Mouse (Mus musculus): ENCODE data around the gene Psmd2.

The Psmd2 gene

DNA sequence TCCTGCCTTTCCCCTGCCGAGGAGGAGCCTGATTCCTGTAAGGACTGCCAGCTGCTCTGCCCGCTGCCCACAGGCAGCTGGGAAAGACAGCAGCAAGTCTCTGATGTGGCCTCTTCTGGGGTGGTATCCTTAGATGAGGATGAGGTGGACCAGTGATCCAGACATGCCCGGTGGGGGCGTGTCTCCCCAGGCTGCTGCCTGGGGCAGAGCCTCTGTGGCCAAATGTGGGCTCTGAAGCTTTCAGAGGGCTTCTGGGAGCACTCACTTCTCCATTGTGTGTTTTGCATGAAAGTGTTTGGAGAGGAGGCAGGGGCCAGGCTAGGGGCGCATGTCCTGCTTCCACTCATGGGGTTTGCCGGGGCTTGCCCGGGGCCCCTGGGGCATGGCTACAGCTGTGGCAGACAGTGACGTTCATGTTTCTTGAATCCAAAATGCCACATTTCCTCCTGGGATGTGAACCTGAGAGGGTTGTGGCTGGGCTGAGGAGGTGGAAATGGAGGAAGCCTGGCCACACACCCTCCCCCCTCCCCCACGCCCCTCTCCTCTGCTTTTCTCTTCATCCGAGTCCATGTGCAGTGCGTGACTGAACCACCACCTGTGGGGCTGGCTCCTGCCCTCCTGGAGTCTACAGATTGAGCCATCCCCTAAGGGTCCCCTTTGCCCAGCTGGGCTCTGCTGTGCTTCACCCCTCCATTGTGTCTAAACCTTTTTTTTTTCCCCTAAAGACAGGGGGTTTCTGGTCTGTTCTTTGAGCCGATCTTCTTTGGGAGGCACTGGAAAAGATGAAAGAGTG lies 50.5 kb downstream of the Psmd2 start:
- DNase-seq (ENCODE audit: low read depth, low spot score), result no peak

DNA sequence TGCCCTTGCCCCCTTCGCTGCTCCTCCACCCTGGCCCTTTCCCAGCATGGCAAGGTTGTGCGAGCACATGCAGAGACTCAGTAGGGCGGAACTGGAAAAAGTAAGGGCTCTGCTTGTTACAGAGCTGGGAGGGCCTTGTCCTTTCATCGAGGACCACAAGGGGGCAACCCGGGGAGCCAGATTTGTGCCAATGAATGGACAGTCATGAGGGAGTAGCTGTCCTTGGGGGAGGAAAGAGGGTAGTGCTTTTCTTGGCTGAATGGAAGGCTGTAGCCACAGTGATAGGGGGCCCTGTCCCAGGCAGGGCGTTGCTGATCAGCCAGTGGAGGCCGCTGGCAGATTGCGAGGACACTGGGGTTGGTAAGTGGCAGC lies 51.1 kb downstream of the Psmd2 start:
- peak; percentile 64 for DNase-seq (ENCODE audit: low read depth, low spot score)

DNA sequence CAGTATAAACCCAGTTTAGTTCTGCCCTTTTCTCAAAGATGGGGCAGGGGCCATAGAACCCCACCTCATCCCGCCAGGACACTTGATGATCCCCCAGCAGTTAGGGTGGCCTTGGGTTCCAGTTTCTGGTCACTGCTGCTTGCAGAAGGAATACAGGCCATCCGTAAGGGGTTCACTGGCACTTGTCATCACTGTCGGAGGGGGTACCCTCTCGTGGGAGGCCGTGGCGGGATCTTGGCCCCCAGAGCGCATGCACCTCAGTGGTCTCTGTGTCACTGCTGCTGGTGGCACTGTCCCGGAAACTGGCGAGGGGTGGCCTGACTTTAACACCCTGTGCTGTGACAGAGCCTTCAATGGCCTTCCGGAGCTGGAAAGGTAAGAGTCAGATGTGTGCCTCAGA lies 51.6 kb downstream of the Psmd2 start:
- no peak for DNase-seq (ENCODE audit: low read depth, low spot score)

DNA sequence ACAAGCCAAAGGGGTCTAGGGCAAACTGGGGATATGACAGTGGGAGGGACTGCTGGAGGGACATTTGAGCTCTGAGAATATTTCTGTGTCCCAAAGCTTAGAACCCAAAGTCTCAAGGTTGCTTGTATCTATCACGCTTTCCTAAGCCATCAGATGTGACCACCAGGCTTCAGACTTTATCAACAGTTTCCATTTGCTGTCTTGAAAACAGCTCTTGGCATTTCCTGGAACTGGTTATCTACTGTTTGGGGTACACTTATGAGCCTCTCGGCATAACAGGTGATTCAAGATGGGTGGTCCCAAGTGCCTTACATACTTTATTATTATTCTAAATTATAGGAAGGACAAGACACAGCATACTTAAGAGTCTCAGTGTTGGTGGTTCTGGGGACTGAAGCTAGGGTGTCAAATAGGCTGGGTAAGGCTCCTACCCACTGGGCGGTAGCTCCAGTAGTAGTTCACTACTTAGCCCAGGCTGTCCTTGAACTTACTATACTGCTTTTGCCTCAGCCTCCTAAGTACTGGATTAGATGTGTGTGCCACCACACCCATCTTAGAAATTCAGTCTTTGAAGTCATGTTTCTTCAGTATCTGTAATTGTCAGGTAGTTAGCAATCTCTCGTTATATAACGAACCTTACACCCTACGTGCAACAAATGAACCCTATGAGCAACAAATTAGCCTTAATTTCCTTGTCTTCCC lies 52.4 kb downstream of the Psmd2 start:
- no peak for DNase-seq (ENCODE audit: low read depth, low spot score)

DNA sequence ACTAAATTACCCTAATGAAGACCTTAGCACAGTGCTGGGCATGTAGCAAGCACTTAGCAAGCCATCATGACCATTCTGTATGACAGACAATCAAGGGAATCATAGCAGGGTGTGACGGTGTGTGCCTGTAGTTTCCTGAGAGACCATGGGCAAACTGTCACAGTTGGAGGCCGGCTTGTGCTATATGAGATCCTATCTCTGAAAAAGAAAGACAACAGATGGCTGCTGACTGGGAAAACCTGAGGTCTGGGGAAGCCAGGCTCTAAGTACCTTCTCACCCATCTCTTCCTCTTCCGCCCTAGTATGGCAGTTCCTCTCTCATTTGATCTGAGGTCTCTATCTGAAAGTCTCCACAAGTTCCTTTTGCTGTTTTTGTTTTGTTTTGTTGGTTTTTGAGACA lies 54.3 kb downstream of the Psmd2 start:
- no peak for DNase-seq (ENCODE audit: low read depth, low spot score)

DNA sequence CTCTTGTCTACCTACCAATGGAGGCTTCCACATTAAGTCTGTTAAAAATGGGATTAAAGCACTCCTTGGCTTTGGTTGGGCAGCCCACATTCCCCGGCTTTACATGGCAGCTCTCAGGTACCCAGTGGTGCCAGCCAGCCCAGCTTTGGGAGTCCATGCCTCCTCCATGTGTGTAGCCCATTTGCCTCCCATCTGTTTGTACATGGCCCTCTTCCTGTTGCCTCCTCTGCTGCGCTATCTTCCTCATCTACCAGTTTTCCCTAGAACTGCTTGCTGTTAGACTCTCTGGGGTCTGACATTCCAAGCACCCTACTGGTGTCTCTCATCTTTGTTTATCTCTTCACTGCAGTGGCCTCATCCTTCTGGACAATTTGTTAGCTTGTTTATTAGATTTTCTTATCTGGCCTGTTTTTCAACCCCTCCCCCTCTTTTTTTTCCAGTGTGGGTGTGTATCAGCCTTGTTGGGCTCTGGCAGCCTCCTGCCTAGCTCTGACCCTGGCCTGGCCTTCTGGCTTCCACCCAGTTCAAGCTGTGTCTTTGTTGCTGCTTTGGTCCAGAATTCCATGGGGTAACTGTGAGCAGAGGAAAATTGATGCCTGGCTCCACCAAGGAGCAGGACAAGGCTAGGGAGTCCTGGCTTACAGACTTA lies 55.1 kb downstream of the Psmd2 start:
- no peak for DNase-seq (ENCODE audit: low read depth, low spot score)

DNA sequence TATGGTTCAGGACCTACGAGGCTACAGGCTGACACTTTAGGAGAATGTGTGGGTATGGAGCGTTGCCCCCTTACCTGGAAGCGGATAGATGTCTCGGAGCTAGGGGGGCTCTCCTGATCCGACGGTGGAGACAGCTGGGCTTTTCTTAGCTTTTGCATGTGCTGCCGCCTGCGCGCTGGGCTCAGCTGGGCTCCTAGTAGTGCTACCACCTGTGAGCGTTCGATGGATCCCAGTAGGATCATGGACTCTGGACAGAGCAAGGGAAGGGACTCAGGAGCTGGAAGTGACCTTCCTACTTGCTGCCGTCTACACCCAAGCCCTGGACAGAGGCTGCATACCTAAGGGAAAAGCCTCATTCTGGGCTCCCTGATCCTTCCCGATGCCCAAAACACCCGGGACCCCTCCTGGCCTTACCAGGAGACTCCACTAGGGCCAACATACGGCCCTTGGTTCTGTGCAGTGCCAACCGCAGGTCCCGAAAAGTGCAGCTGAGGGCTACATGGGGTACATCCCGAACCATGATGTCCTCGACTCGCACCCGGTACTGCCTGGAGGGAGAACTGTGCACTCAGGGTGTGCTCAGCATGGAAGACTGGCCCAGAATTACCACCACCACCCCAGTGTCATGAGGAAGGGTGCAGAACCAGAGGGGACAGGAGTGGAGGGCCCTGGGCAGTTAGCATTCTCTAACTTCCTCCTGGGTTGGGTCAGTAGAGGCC lies 56.9 kb downstream of the Psmd2 start:
- no peak for DNase-seq (ENCODE audit: low read depth, low spot score)

DNA sequence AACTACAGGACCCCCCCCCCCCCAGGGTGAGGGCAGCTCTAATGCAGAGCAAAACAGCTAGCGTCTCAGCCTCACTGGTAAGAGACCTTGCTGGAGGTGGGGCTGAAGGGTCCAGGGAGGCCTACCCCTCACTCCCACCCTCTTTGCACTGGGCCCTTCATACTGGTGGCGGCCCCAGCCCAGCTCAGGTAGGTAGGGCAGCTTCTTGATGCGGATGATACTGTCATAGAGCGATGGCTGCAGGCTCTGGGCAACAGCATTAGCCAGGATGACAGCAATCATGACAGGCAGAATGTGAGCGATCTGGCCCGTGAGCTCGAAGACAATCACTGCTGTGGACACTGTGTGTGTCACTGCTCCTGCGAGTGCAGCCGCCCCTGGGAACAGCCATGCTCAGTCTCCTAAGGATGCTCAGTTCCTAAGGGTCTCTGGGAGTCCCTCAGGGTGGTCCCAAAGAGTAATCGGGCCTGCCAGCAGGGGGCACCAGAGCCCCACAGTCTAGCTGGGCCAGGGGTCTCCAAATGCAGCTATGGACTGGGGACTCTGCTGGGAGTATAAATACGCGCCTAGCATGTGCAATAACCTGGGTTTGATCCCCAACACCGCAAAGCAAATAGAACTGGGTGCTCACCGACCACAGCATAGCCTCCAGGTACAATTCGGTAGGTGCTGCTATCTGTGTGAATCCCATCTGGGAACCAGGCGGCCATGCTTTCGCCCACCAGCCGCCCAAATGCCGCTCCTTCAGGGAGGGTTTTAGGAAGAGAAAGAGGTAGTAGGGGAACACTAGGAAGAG lies 57.7 kb downstream of the Psmd2 start:
- DNase-seq (ENCODE audit: low read depth, low spot score), result no peak

DNA sequence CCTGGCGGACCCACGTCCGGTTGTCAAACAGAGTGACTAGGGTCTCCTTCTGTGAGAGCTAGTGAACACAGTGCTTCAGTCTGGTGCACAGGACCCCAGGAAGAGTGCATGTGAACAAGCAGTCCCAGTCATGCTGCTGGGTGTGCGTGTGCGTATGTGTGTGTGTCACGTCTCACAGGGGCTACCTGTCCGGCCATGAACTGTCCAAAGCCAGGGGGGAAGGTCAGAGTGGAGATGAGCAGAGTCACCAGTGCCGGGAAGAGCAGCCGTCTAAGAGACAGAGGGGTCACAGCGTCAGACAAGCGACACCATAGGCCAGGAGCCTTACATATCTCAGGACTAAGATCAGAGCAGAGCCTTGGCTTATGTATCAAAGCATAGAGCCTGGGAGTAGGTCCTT lies 58.9 kb downstream of the Psmd2 start:
- no peak for DNase-seq (ENCODE audit: low read depth, low spot score)

DNA sequence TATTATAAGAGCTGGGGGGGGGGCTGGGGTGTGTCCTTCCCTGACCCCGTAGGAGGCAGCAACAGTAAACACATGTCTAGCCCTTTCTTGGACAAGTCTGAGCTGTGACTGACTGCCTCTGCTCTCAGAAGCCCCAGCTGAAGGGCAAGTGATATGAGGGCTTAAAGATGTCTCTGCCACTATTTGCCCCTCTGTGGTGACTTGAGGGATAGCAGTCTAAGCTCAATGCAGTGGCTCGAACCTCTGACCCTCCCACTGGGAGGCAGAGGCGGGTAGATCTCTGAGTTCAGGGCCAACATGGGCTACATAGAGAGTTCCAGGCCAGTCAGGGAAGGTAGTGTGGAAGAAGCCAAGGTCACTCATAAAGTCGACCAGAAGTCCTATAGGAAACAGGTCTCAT lies 59.4 kb downstream of the Psmd2 start:
- DNase-seq (ENCODE audit: low read depth, low spot score), result peak; percentile 42

DNA sequence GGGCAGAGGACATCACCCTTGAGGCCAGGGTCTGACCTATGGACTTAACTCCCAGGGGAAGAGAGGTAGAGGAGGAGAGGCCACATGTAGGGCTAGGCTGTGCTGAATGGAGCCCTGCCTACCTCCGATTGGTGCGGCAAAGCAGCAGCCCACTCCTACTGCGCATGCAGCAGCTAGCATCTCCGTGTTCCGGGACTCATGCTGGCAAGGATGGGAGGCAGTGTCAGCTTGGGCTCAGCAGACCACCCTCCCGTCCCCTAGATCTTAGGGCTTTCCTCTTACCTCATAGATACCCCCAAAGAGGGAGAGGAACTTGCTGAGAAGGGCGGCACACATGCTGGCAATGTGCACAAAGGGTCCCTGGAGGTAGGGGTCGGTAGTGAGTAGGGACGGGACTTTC lies 60.7 kb downstream of the Psmd2 start:
- DNase-seq (ENCODE audit: low read depth, low spot score), result no peak

DNA sequence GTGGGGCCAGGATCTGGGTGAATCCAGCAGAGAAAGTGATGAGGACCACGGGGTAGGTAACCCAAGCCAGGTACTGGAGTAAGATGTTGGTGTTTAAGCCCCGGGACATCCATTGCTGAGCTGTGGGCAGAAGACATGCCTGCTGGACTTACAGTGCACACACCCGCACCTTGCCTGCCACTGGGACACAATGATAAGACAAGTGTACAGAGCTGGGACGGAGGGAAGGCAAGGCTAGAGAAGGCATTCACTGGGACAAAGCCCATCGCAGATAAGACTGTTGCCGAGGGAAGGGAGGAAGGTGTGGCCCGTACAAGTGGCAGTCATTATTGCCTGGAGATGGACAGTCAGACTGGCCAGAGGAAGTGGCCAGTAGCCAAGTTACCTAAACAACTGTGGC lies 61.4 kb downstream of the Psmd2 start:
- DNase-seq (ENCODE audit: low read depth, low spot score), result no peak

Data from A20 (cell line).